Mouse (Mus musculus): ENCODE measurements at regions not wholly inside any gene's neighbourhood (a gene's known extent, or its start where the extent isn't known, plus 50 kb on each side); places are given as distances from the start of the nearest gene placed in this dataset.

- TF ChIP-seq MAFK (IDR thresholded peaks at IDR 0.05; ENCODE audit: insufficient read depth, low read depth, low read length) (no peak), ZC3H11A (IDR thresholded peaks at IDR 0.05; ENCODE audit: borderline replicate concordance, low read depth, low read length) (no peak), HCFC1 (IDR thresholded peaks at IDR 0.05; ENCODE audit: borderline replicate concordance, insufficient read depth, low read length) (no peak), ZNF384 (IDR thresholded peaks at IDR 0.05; ENCODE audit: low read depth, low read length) (no peak), CHD2 (IDR thresholded peaks at IDR 0.05; ENCODE audit: low read depth, low read length) (no peak)
- Histone ChIP-seq H3K4me3 (ENCODE audit: insufficient read depth in 1 of 2, low read depth in 1 of 2, low read length in 2 of 2, poor library complexity in 1 of 2, severe bottlenecking in 1 of 2) (no peak overlapping the region), H3K4me1 (ENCODE audit: control insufficient read depth in 2 of 2, insufficient read depth in 2 of 2, low read length in 2 of 2, poor library complexity in 1 of 2) (peaks cover 3 to 9% of the 10 kb centered on the region in 2 experiments; a peak in 2 of 4 replicates), H3K9ac (ENCODE audit: insufficient read depth, low read depth, low read length, poor library complexity, severe bottlenecking) (no peak overlapping the region), H3K9me3 (ENCODE audit: control insufficient read depth, insufficient read depth, low read depth, low read length) (no peaks in the 10 kb centered on the region), H3K27ac (ENCODE audit: insufficient read depth, low read depth, low read length, poor library complexity, severe bottlenecking) (no peak overlapping the region), H3K36me3 (ENCODE audit: control insufficient read depth, insufficient read depth, low read length, poor library complexity, severe bottlenecking) (peaks cover 1% of the 10 kb centered on the region; the same call in 1 of the 2 replicates)
- in situ Hi-C loops (cut with MboI; ENCODE audit: low sequenced_read_pairs in 2 of 2, unreplicated experiment in 2 of 2): no loop called here
- no peak for DNase-seq (ENCODE audit: low read depth, low spot score)
Observed at GRCm38 (mm10) chr16:9217361-9217760, 387.5 kb downstream of the 1810013L24Rik start.

GRCm38 (mm10) chr16:9230178-9230577 is 400.3 kb downstream of the 1810013L24Rik start:
- Histone ChIP-seq H3K4me1 (ENCODE audit: control insufficient read depth in 2 of 2, insufficient read depth in 2 of 2, low read length in 2 of 2, poor library complexity in 1 of 2) (peaks cover 2 to 7% of the 10 kb centered on the region in 2 experiments; a peak in 3 of 4 replicates), H3K27ac (ENCODE audit: insufficient read depth, low read depth, low read length, poor library complexity, severe bottlenecking) (peak overlapping the region; percentile 26; the same call in 1 of the 2 replicates), H3K9ac (ENCODE audit: insufficient read depth, low read depth, low read length, poor library complexity, severe bottlenecking) (no peak overlapping the region), H3K9me3 (ENCODE audit: control insufficient read depth, insufficient read depth, low read depth, low read length) (no peaks in the 10 kb centered on the region), H3K36me3 (ENCODE audit: control insufficient read depth, insufficient read depth, low read length, poor library complexity, severe bottlenecking) (no peaks in the 10 kb centered on the region), H3K4me3 (ENCODE audit: insufficient read depth in 1 of 2, low read depth in 1 of 2, low read length in 2 of 2, poor library complexity in 1 of 2, severe bottlenecking in 1 of 2) (no peak overlapping the region)
- no peak for DNase-seq (ENCODE audit: low read depth, low spot score)
- in situ Hi-C loops (cut with MboI; ENCODE audit: low sequenced_read_pairs in 2 of 2, unreplicated experiment in 2 of 2): no loop called here
- no peak for TF ChIP-seq ZC3H11A (IDR thresholded peaks at IDR 0.05; ENCODE audit: borderline replicate concordance, low read depth, low read length)
- no peak for TF ChIP-seq HCFC1 (IDR thresholded peaks at IDR 0.05; ENCODE audit: borderline replicate concordance, insufficient read depth, low read length)
- no peak for TF ChIP-seq MAFK (IDR thresholded peaks at IDR 0.05; ENCODE audit: insufficient read depth, low read depth, low read length)
- no peak for TF ChIP-seq CHD2 (IDR thresholded peaks at IDR 0.05; ENCODE audit: low read depth, low read length)
- TF ChIP-seq ZNF384 (IDR thresholded peaks at IDR 0.05; ENCODE audit: low read depth, low read length): no peak

DNA sequence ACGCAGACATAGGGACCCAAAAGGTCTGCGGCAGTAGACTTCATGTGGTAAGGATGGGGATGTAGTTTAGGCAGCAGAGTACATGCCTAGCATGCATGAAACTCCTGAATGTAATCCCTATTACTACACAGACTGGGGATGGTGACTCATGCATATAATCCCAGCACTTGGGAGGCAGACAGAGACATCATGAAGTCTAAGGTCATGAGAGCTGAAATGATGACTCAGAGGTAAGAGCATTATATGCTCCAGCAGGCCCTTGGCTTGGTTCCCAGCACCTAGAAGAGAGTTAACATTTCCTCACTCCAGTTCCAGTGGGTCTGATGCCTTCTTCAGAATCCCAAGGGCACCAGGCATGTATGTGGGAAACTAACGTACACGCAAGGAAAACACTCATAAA is 412.2 kb downstream of the 1810013L24Rik start:
- no peak overlapping the region for H3K4me3 ChIP-seq (ENCODE audit: insufficient read depth in 1 of 2, low read depth in 1 of 2, low read length in 2 of 2, poor library complexity in 1 of 2, severe bottlenecking in 1 of 2)
- H3K27ac ChIP-seq (ENCODE audit: insufficient read depth, low read depth, low read length, poor library complexity, severe bottlenecking): no peak overlapping the region; the same call in 1 of the 2 replicates
- no peak for DNase-seq (ENCODE audit: low read depth, low spot score)
- no peaks in the 10 kb centered on the region; the same call in 1 of the 2 replicates for H3K36me3 ChIP-seq (ENCODE audit: control insufficient read depth, insufficient read depth, low read length, poor library complexity, severe bottlenecking)
- H3K9me3 ChIP-seq (ENCODE audit: control insufficient read depth, insufficient read depth, low read depth, low read length): no peaks in the 10 kb centered on the region; the same call in 1 of the 2 replicates
- in situ Hi-C loops (cut with MboI; ENCODE audit: low sequenced_read_pairs in 2 of 2, unreplicated experiment in 2 of 2): no loop called here
- H3K4me1 ChIP-seq (ENCODE audit: control insufficient read depth in 2 of 2, insufficient read depth in 2 of 2, low read length in 2 of 2, poor library complexity in 1 of 2): no peaks in the 10 kb centered on the region
- no peak overlapping the region for H3K9ac ChIP-seq (ENCODE audit: insufficient read depth, low read depth, low read length, poor library complexity, severe bottlenecking)
- TF ChIP-seq HCFC1 (IDR thresholded peaks at IDR 0.05; ENCODE audit: borderline replicate concordance, insufficient read depth, low read length) (no peak), ZC3H11A (IDR thresholded peaks at IDR 0.05; ENCODE audit: borderline replicate concordance, low read depth, low read length) (no peak), CHD2 (IDR thresholded peaks at IDR 0.05; ENCODE audit: low read depth, low read length) (no peak), MAFK (IDR thresholded peaks at IDR 0.05; ENCODE audit: insufficient read depth, low read depth, low read length) (no peak), ZNF384 (IDR thresholded peaks at IDR 0.05; ENCODE audit: low read depth, low read length) (no peak)

- H3K4me1 ChIP-seq (ENCODE audit: control insufficient read depth in 2 of 2, insufficient read depth in 2 of 2, low read length in 2 of 2, poor library complexity in 1 of 2): peaks cover 4 to 18% of the 10 kb centered on the region in 2 experiments
- no peak overlapping the region for H3K4me3 ChIP-seq (ENCODE audit: insufficient read depth in 1 of 2, low read depth in 1 of 2, low read length in 2 of 2, poor library complexity in 1 of 2, severe bottlenecking in 1 of 2)
- no peak overlapping the region for H3K27ac ChIP-seq (ENCODE audit: insufficient read depth, low read depth, low read length, poor library complexity, severe bottlenecking)
- no peak overlapping the region for H3K9ac ChIP-seq (ENCODE audit: insufficient read depth, low read depth, low read length, poor library complexity, severe bottlenecking)
- DNase-seq (ENCODE audit: low read depth, low spot score): no peak
- TF ChIP-seq MAFK (IDR thresholded peaks at IDR 0.05; ENCODE audit: insufficient read depth, low read depth, low read length) (no peak), CHD2 (IDR thresholded peaks at IDR 0.05; ENCODE audit: low read depth, low read length) (no peak), ZC3H11A (IDR thresholded peaks at IDR 0.05; ENCODE audit: borderline replicate concordance, low read depth, low read length) (no peak), ZNF384 (IDR thresholded peaks at IDR 0.05; ENCODE audit: low read depth, low read length) (no peak), HCFC1 (IDR thresholded peaks at IDR 0.05; ENCODE audit: borderline replicate concordance, insufficient read depth, low read length) (no peak)
- no peaks in the 10 kb centered on the region for H3K36me3 ChIP-seq (ENCODE audit: control insufficient read depth, insufficient read depth, low read length, poor library complexity, severe bottlenecking)
- in situ Hi-C loops (cut with MboI; ENCODE audit: low sequenced_read_pairs in 2 of 2, unreplicated experiment in 2 of 2): no loop called here
- no peaks in the 10 kb centered on the region for H3K9me3 ChIP-seq (ENCODE audit: control insufficient read depth, insufficient read depth, low read depth, low read length)
Observed at GRCm38 (mm10) chr16:9247198-9247597, 417.3 kb downstream of the 1810013L24Rik start.

Data from ES-E14 (cell line).